Mouse (Mus musculus): ENCODE data around the gene Setd5.

Setd5 gene

GRCm38 (mm10) chr6:113076686-113077516 is at the start of gene Setd5:
TSS of gene Setd5 (plus strand) at chr6:113077365.
- peak; percentile 97 for DNase-seq

DNA sequence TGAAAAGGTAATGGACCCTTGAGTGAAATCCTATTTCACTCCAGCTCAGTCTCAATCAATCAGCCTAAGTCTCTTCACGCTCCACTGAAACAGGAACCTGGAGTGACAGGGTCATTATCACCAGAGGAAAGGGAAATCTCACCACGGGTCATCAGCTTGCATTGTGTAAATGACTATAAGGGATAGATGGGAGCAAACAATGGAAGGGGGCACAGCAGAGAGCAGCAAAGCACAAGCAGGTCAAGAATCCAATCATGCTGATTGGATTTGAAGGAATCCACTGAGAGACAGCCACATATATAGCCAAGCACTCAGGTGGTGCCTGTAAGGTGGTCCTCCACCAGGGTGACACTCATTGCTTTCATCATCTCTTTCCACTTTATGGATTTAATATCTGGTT is 49.7 kb upstream of the Setd5 start:
- DNase-seq = no peak

DNA sequence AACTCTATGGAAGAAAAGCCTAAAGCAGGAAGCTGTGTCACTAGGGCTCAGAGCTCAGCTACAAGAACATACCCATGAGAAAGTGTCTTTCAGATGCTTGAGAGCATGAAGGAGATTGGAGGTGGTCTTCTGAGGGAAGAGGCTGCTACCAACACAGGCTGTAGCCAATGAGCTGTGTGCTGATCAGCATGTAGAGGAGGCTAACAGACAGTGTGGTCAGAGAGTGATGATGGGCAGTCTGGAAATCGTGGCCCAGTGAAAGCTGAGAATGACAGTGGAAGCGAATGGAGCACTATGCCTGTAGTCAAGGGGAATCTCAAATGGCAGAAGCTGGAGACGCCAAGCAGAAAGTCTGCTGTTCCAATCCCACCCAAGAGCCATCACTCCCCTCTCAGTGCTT is 48.2 kb upstream of the Setd5 start:
- no peak for DNase-seq

DNA sequence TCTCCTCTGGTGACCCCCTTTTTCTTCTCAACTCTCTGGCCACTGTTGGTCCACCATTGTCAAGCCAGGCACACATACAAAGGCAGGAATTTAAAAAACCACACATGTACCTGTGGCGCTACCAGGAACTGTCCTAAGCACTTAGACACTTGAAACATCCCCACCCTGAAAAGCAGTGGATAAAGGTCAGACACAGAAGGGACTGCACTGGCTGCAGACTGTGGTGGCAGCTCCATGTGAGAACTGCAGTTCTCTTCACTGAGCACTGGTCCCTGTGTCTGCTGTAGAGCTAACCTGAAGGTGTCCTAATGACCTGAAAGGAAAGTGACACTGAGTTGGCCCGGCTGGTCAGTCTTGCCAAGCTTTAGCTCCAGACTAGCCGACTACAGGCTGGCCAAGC is 46.6 kb upstream of the Setd5 start:
- no peak for DNase-seq

DNA sequence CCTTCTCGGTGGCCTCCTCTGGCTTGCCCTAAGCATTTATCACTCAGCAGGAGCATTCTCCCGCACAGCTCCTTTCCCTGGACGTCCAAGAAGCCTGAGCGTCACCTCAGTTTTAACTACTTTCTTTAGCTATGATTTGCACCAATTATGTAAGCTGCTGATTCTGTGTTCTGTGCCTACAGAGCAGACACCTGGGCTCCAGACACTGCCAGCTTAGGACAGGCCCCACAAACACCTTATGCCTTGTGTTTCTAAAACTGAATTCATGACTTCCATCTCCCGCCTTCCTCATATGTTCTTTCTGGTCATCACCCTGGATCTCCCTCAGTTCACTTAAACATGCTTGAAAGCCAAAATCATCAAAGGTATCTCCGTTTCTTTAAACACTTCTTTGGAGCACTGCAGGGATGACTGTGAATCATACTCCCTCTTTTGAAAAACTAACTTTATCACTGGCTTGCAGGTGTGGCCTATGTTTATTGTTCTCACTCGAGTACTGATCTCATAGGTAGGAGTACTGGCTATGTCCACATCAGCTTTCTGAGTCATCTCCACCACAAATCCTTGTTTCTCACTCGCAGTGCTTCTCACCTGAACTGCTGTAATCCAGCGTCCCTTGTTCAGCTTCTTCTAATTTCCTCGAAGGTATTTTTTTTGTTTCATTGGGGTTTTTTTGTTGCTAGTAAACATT is 46.0 kb upstream of the Setd5 start:
- DNase-seq = no peak

- no peak for DNase-seq
Measured at GRCm38 (mm10) chr6:113032121-113032520, 45.0 kb upstream of the Setd5 start.

GRCm38 (mm10) chr6:113033185-113033584 is 44.0 kb upstream of the Setd5 start:
- DNase-seq = no peak

DNA sequence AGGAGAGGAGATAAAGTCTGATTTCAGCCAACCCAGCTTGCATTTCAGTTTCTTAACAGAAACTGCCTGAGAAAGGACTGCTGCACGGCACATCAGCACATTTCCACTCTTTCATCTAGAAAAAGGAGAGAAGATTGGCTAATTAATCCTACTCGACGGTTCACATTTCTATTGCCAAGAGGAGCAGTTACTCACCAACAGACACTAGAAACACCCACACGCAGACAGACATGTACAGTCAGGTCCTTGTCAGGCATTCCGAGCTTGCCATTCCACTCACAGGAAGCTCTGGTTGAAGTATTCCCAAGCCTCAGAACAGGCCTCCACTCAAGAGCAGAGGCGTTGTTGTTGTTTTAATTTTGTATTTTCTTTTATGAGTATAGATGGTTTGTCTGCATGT is 42.7 kb upstream of the Setd5 start:
- peak; percentile 29 for DNase-seq

DNA sequence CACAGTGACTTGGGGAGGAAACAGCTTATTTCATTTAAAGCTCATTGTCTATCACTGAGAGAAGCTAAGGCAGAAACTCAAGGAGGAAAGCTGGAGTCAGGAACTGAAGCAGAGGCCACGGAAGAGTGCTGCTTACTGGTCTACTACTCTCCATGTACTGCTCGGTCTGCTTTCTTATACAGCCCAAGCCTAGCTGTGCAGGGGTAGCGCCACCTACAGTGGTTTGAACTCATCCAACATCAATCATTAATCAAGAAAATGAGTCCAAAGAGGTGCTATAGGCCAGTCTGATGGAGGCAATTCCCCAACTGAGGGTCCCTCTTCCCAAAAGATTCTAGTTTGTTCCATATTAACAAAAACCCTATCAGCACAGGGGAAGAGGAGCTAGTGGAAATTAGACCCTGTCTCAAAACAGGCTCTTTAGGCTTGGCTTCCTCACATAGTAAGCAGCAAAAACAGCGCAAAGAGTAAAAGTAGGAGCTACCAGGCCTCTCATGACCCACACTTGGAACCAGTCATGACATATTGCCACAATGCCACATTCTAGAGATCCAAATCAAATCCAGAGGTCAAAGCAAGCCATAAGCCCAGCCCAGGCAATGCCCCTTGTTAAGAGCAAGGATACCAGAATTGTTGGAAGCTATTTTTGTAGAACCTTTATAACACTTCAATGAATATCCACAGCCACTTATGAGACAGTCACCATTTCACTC is 40.5 kb upstream of the Setd5 start:
- DNase-seq = no peak

- DNase-seq = peak; percentile 79
Measured at GRCm38 (mm10) chr6:113037946-113038734, 39.0 kb upstream of the Setd5 start.

DNA sequence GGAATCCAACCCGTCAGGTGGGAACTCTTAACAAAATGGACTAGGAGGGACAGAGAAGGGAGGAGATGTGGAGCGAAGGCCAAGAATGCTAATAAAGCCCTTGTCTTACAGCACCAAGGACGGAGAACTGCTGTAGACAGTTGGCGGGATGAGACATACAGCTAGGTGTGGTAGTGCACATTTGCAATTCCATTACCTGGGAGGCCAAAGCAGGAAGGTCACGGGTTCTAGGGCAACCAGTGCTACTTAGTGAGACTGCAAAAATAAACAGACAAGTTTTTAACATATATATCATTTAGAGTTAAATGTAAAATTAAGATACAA is 38.5 kb upstream of the Setd5 start:
- no peak for DNase-seq

DNA sequence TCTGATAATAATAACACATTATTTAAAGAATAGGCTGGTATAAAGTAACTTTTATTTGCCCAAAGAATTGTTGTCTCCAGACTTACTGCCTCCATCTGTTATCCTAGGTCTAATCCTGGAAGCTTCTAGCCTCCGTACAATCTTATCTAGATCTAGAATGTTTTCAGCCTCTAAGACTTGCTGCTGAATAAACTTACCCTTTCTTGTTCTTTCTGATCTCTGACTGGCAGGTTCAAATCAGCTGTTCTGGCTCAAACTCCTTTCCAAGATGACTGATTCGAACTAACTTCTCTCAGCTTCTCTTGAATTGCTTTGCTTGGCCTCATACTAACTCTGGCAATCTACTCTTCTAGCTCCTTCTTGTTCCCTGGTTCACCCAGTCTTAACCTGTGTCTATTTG is 36.8 kb upstream of the Setd5 start:
- no peak for DNase-seq

GRCm38 (mm10) chr6:113041215-113041990 is 35.8 kb upstream of the Setd5 start:
- no peak for DNase-seq

- no peak for DNase-seq
Measured at GRCm38 (mm10) chr6:113045575-113045974, 31.6 kb upstream of the Setd5 start.

DNA sequence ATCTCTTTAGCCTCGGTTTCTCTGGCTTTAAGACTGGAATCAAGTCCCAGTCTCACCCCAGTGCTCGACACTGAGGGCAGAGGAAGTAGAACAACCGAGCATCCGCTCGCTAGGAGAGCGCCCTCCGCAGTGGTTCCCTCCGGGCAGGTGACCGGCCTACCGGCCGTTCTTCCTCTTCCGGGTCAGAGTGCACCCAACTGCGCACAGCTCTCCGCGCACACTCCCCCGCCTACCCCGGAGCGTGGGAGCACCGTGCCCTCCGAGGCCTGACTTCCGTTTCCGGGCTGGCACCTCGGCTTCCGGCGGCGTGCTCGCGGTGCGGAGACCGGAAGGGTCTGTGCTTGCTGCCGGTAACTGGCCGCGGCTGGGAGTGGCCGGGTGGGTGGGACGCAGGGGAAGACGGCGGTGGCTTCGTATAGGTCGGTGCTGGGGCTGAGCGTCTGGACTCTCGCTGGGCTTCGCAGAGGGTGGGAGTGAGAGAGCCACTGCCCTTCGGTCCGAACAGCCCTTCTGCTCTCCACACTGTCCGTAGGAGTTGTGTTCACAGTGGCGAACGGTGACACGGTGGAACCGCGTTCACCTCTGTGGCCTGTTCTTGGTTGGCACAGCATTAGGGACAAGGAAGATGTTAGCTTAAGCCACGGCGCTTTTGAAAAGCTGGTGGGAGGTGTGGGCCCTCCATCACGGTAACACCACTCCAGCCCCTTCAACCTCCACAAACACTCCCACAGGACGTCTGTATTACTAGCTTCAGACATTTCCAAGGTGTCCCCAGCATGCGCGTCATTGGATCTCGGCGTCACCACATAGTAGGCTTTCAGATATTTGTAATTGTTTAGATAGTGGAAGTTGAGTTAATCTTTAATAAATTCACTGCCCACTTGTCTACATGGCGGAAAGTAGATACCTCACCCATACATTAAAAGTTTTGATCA is 30.9 kb upstream of the Setd5 start, which contains the start of gene Thumpd3:
Gene Thumpd3 (plus strand): TSS at position 185 of the 935 bp plus-strand sequence.
- DNase-seq = peak; percentile 97

DNA sequence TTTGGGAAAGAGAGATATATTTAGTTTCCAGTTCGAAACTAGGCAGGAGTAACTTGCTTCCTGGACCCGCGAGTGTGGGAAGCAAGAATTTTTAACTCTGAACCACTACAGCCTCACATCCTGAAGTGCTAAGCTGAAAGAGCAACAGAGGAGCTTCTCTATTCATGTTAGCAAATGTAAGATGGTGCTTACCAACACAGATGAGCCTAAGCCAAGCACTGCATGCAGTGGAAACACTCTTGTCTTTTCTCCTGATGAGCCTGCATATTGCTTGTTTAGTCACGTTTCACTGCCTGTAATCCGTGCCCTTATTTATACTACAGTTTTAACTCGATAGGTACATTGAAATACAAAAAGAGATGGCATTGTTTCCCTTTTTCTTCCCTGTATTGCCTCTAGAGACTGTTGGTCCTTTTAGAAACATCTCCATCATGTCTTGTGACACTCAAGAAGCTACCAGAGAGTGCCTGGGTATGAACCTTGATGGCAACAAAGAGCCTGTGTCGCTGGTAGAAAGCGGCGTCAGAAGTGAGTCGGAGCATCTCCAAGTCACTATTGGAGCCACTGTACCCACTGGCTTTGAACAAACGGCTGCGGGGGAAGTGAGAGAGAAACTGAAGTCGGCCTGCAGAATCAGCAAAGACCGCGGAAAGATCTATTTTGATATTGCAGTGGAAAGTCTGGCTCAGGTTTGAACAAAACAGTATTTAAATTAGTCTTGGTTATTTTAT is 30.0 kb upstream of the Setd5 start:
- no peak for DNase-seq

DNA sequence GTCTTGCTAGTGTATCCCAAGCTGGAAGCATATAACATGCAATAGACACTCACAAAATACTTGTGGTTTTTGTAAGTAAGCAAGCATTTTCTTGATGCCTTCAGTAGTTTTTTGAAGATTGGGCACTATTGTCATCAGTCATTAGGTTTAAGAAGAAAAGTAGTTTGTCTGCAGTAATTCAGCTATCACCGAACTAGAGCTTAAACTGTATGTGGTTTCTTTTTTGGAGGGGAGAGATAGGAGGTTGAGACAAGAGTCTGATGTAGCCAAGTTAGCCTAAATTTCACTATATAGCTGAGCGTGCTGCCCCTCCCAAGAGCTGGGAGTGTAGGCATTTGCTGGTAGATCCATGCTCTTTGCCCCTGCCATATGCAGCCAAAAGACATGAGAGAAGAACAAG is 28.8 kb upstream of the Setd5 start:
- no peak for DNase-seq

GRCm38 (mm10) chr6:113049159-113049558 is 28.0 kb upstream of the Setd5 start:
- DNase-seq = no peak

- DNase-seq = no peak
Measured at GRCm38 (mm10) chr6:113052972-113053371, 24.2 kb upstream of the Setd5 start.

DNA sequence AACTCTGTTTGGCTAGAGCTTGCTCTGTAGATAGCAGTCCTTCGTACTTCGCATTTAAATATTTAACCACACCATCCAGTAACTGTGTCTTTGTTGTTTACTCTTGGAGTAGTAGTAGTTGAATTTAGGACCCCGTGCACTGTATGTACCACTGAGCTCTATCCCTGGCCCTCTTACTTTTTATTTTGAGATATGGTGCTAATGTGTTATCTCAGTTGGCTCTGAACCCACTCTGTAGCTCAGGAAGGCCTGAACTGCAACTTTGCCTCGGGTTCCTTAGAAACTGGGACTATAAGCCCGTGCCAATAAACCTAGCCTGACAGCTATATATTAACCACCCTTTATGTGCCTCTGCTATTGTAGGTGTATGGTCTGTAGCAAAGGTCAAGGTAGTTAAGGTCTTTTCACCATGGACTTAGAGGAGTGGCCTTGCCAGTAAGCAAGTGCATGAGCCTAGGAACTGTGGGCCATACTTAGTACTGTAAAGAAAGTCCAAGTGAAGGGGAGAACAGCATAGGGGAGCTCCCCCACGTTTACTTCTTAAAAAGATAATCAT is 22.5 kb upstream of the Setd5 start:
- no peak for DNase-seq
